Mouse (Mus musculus): ENCODE measurements at regions not wholly inside any gene's neighbourhood (a gene's known extent, or its start where the extent isn't known, plus 50 kb on each side); places are given as distances from the start of the nearest gene placed in this dataset.
"Not testable (repeated sequence)": the region's sequence is repeated elsewhere in the genome, so short reads cannot be mapped to it uniquely, and the experiment has no call there.

DNA sequence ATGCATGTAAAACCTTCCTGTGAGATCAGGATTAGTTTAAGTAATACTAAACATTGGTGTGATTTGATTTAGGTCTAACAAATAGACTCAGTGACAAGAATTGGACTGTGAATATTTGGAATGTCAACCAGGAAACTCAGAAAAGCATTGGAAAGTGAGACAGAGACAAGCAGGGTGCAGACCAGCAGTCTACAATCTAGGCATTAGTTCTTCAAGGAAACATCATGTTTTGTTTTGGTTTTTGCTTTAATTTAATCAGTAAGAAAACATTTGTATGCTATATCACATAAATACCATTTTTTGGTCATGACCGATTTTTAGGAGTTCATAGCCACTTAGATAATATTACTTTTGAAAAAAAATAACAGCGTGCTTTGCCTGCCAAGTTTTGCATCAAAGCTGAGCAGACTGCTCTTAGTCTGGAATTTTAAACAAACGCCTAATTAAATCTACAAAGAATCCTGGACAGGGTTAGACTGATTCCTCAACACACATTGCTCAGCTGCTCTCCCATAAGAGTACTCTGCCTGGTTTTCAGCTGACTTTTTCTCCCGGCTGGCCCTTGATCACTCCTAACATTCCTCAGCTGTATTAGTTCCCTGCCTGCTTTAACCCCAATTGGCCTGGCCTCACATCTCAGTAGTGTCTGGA, 396.5 kb upstream of the Kcnh7 start:
- Histone ChIP-seq H3K27ac (no peak overlapping the region), H3K9me3 (no peaks in the 10 kb centered on the region), H3K36me3 (no peaks in the 10 kb centered on the region), H3K4me1 (no peaks in the 10 kb centered on the region), H3K27me3 (ENCODE audit: insufficient read depth, poor library complexity, severe bottlenecking) (no peaks in the 10 kb centered on the region), H3K4me3 (no peak overlapping the region)
- no peak for DNase-seq (ENCODE audit: low spot score)
- WGBS, result 65% methylated on average over 4 of the region's 4 CpGs

DNA sequence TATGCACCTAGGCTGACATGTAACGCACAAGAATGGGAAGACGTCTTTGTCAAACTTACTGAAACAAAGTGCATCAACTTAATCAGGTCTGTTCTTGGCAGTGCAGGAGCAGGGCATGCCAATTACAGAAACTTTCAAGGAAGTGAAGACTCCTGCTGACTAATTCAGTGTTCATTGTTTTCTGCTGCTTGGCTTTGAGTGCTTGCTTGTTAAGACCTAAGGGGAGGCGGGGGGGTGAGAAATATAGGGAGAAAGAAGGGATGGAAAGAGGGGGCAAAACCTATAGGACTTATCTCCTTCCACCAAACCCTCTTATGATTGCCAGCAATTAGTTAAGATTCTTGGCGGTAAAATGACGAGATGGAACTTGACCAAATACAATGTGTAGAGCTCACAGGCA, 391.1 kb upstream of the Kcnh7 start:
- H3K4me3 ChIP-seq, result no peak overlapping the region
- H3K4me1 ChIP-seq, result peaks cover 4% of the 10 kb centered on the region; the same call in 1 of the 2 replicates
- no peaks in the 10 kb centered on the region for H3K36me3 ChIP-seq
- DNase-seq (ENCODE audit: low spot score), result no peak
- H3K9me3 ChIP-seq, result no peaks in the 10 kb centered on the region
- no peak overlapping the region for H3K27ac ChIP-seq
- 73% methylated on average over 5 of the region's 5 CpGs for WGBS
- H3K27me3 ChIP-seq (ENCODE audit: insufficient read depth, poor library complexity, severe bottlenecking), result no peaks in the 10 kb centered on the region

DNA sequence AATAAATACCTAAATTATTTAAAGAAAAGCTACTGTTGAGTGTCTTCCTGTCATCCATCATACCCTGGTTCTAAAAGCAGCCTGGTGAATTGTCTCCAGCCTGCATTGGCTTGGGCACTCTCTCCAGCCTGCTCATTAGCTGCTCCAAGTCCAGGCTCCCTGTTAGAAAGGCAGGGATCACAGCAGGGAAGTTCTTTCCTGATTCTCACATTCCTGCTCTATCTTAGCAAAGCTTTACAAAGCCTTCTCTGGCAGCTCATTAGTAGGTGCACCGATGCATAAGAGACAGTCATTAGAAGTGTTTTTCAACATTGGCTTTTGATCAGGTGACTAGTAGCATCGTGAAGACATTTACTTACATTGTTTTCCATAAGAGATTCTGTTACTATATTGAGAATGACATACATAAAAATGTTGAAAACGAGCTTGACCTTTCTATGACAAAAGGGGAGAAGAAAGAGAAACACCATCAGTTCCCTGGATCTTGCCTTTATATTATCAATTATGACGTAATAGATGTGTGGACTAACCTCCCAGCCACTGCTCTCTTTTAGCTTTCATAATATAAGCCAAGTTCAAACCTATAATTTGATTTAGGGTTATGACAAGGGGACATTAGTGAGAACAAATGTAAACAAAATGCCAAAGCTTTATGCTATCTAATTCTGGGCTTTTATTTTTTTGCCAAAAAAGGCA, 390.1 kb upstream of the Kcnh7 start:
- WGBS, result 21% methylated on average over 4 of the region's 4 CpGs
- DNase-seq (ENCODE audit: low spot score), result no peak
- H3K36me3 ChIP-seq, result no peaks in the 10 kb centered on the region

DNA sequence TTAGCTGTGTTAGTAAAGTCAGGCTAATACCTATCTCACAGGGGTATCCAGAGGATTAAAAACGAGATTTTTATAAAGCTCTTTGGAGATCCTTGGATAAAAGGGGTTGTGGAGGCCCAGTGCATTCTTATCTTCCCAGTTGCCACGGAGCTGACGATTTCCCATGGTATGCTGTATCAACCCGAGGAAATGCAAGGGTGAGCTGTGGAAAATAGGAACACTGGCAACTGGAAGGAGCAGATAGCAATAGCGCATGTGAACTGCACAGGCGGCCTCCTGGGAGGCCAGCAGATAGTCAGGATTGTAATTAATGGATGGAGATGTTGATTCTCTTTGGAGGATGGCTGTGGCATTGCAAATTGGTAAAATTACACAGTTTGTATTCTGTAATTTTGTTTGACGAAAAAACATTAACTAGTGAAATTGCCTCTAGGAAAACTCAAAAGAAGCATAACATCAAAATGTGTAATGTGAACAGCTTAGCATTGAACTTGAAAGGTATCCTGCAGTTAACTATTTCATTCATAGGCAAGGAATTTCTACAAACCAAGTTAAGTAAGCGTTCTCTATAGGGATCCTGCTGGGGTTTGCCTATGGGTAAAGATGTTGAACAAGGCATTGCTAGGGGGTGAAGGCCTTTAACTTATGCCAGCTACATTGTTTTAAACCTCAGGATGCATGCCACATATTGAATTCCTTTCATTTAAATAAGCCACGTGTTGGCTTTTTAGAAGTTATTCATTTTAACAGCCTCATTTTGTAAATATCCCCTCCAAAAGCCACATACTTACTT, 389.1 kb upstream of the Kcnh7 start:
- H3K4me3 ChIP-seq, result no peak overlapping the region
- H3K27me3 ChIP-seq (ENCODE audit: insufficient read depth, poor library complexity, severe bottlenecking), result no peaks in the 10 kb centered on the region
- no peaks in the 10 kb centered on the region for H3K36me3 ChIP-seq
- no peak for DNase-seq (ENCODE audit: low spot score)
- 28% methylated on average over 9 of the region's 9 CpGs for WGBS
- no peaks in the 10 kb centered on the region for H3K9me3 ChIP-seq
- H3K4me1 ChIP-seq, result peaks cover 4% of the 10 kb centered on the region; the same call in 1 of the 2 replicates
- no peak overlapping the region for H3K27ac ChIP-seq

More for the DNA sequence above, 390.1 kb upstream of the Kcnh7 start:
- Histone ChIP-seq H3K4me3 (no peak overlapping the region), H3K9me3 (no peaks in the 10 kb centered on the region), H3K27ac (no peak overlapping the region), H3K27me3 (ENCODE audit: insufficient read depth, poor library complexity, severe bottlenecking) (no peaks in the 10 kb centered on the region), H3K4me1 (peaks cover 4% of the 10 kb centered on the region; the same call in 1 of the 2 replicates)

DNA sequence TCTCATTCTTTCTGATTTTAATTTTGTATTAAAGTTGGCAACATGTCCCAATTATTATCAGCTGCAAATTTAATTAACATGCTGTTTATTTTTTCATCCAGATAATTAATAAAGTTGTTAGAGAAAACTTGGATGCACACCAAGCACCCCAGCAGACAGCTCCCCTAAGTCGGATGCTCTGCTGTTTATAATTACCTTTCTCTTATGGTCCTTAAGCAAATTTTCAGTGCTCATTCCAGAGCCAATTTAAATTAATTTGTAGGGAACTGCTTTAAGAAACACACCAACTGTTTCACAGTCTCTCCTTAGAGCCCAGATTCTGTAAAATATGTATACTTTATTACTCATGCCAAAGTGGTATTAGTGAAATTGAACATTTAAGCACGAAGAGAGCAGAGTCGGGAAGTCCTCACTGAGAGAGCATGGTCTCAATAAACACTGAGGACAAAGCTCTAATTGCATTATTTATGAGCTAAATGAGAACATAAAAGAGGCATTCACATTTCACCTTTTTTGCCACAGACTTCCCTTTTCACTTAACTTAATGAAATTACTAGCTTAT, 372.9 kb upstream of the Kcnh7 start:
- no peak for DNase-seq (ENCODE audit: low spot score)
- no peaks in the 10 kb centered on the region for H3K4me1 ChIP-seq
- no peaks in the 10 kb centered on the region for H3K36me3 ChIP-seq
- WGBS, result 86% methylated on average over 3 of the region's 3 CpGs
- H3K9me3 ChIP-seq, result no peaks in the 10 kb centered on the region
- H3K4me3 ChIP-seq, result no peak overlapping the region
- no peak overlapping the region for H3K27ac ChIP-seq
- no peaks in the 10 kb centered on the region for H3K27me3 ChIP-seq (ENCODE audit: insufficient read depth, poor library complexity, severe bottlenecking)

DNA sequence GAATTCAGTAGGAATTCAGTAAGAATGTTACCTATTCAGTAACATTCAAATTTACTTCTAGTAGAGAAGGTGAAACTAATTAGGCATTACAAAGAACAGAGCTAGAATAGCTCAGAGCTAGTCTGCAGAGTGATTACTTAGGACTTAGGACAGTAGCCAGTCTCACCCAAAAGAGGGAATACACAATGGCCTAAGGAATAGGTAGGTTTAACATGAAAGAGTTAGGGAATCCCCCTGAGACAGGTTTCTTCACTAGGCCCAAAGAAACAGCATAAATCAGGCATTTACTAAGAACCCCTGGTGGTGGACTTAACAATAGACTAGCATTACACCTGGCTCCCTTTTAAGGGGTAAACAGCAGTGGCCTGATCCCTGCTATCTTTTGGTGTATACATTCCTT, 357.7 kb upstream of the Kcnh7 start:
- H3K4me3 ChIP-seq; H3K27ac ChIP-seq; H3K4me1 ChIP-seq; H3K27me3 ChIP-seq (ENCODE audit: insufficient read depth, poor library complexity, severe bottlenecking); DNase-seq (ENCODE audit: low spot score); H3K9me3 ChIP-seq; H3K36me3 ChIP-seq: not testable (repeated sequence)

DNA sequence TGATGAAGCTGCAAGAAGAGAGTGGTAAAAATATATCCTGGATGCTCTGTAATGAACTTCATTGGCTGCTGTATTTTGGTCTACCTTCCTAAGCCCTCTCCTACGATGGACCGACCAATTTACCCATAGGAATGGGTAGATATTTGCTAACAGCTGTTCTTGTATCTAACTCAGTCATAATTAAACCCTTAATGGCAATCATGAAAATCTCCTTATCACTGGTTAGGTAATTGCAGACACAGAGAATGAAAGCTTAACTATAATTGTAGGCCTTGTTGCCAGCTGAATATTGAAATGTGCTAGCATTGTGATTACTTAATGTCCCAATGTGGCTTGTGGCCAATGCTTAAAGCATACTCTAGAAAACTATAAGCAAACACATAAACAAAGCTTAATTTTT, 334.4 kb upstream of the Kcnh7 start:
- Histone ChIP-seq H3K36me3 (no peaks in the 10 kb centered on the region), H3K4me1 (no peaks in the 10 kb centered on the region), H3K9me3 (no peaks in the 10 kb centered on the region), H3K4me3 (no peak overlapping the region), H3K27ac (no peak overlapping the region), H3K27me3 (ENCODE audit: insufficient read depth, poor library complexity, severe bottlenecking) (no peaks in the 10 kb centered on the region)
- DNase-seq (ENCODE audit: low spot score), result no peak
- 92% methylated on average over 2 of the region's 2 CpGs for WGBS

DNA sequence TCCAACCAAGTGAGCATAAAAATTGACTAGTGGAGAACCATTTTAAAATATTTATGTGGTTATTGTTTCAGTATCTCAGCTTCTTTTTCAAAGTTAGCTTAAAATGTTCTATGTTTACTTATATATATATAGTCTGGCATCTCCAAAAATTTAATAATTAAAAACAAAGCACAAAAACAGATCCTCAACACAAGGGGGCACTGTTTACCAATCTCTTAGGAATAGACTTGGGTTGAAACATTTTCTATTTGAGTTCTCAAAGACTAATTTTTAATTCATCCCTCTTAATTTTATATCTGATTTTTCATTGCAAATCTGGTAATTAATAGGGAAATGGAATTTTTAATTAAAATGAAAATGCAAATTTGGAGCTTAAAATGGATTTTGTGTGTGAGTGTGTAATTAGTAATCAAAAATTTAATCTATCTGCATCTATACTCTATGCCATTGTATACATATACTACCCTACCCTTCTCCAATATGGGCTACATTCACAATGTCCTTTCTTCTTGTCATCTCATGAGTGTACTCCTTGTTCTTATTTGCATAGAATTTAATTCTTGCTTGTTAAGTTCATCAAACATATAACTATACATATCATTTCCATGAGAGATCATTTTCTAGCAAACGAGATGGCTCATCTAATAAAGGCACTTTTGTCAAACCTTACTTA, 329.6 kb upstream of the Kcnh7 start:
- no peak for DNase-seq (ENCODE audit: low spot score)
- Histone ChIP-seq H3K27ac (no peak overlapping the region), H3K27me3 (ENCODE audit: insufficient read depth, poor library complexity, severe bottlenecking) (no peaks in the 10 kb centered on the region), H3K9me3 (no peaks in the 10 kb centered on the region), H3K4me3 (no peak overlapping the region), H3K4me1 (no peaks in the 10 kb centered on the region), H3K36me3 (no peaks in the 10 kb centered on the region)
- WGBS, result 45% methylated on average over 1 of the region's 1 CpGs

DNA sequence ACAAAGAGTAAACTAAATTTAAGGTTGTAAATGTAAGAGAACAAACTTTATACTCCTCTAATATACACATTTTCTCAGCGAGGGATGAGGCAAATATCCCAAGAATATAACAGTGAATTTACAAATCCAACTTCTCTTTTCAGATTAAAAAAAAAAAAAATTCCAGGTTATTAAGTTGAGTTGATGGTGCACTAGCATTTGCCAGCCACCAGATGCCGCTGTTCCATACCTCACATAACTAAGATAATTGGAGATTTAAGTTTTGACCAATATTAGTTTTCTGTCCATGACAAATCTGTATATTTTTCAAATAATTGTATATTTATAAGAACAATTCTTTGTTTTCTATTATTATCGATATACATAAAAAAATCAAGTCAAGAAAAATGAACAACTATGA, 319.9 kb upstream of the Kcnh7 start:
- no peak overlapping the region for H3K4me3 ChIP-seq
- no peak overlapping the region for H3K27ac ChIP-seq
- H3K4me1 ChIP-seq, result no peaks in the 10 kb centered on the region
- no peak for DNase-seq (ENCODE audit: low spot score)
- no peaks in the 10 kb centered on the region for H3K27me3 ChIP-seq (ENCODE audit: insufficient read depth, poor library complexity, severe bottlenecking)
- no peaks in the 10 kb centered on the region for H3K36me3 ChIP-seq
- WGBS, result 8% methylated on average over 3 of the region's 3 CpGs
- H3K9me3 ChIP-seq, result no peaks in the 10 kb centered on the region

DNA sequence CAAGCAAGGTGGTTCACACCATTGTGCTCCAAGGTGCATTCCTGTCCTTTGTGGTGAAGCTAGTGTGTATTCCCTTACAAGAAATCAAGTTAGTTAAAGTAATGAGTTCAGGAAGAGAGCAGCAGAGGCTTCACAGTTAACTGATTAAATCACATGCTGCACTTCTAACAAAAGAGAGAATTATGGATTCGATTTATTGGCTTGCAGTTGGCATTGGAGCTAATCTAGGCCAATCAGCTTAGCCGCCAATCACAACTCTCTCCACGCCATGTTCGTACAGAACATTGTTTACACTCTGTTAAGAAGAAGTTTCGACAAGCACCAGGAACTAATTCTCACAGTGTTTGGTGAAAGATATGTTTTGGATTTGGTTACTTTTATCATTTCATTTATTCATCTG, 292.3 kb upstream of the Kcnh7 start:
- no peaks in the 10 kb centered on the region for H3K36me3 ChIP-seq
- no peak overlapping the region for H3K4me3 ChIP-seq
- H3K4me1 ChIP-seq, result no peaks in the 10 kb centered on the region
- H3K27ac ChIP-seq, result no peak overlapping the region
- no peaks in the 10 kb centered on the region for H3K27me3 ChIP-seq (ENCODE audit: insufficient read depth, poor library complexity, severe bottlenecking)
- 66% methylated on average over 5 of the region's 5 CpGs for WGBS
- no peak for DNase-seq (ENCODE audit: low spot score)
- no peaks in the 10 kb centered on the region for H3K9me3 ChIP-seq

DNA sequence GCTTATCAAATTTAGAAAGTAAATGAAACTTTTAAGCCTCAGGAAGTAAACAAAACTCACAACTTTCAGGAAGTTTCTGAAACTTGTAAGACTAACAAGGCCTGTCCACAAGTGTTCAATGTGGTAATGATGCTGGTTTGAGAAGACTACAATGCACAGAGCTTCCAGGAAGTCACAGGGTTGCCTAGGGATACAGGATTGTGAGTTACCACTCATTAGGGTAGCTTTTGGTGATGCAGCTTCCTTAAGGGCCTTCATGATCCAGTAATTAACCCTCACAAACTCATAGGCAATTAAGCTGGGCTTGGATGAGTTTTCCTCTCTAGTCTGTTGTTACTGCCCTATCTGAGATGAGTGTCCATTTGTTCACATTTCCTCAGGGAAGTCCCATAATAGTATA, 291.2 kb upstream of the Kcnh7 start:
- Histone ChIP-seq H3K9me3 (no peaks in the 10 kb centered on the region), H3K4me3 (no peak overlapping the region), H3K27ac (no peak overlapping the region), H3K27me3 (ENCODE audit: insufficient read depth, poor library complexity, severe bottlenecking) (no peaks in the 10 kb centered on the region), H3K36me3 (no peaks in the 10 kb centered on the region), H3K4me1 (no peaks in the 10 kb centered on the region)
- no peak for DNase-seq (ENCODE audit: low spot score)

DNA sequence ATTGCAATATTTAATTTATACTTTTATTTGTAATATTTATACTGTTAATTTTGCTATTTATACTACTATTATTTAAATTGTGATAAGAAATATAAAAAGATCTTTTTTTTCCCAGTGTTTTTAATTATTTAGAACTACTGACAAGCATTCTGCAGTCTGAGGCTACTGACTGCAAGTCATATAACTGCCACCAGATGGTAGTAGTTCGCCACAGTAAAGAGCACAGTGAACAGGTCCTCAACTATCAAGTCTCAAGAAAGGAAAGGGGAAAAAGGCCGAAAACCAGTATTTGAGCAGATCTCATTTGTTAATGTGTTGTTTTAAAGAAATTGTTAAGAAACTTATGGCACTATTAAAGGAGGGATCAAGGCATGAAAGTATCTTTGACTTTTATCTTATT, 289.6 kb upstream of the Kcnh7 start:
- Histone ChIP-seq H3K36me3 (no peaks in the 10 kb centered on the region), H3K4me1 (no peaks in the 10 kb centered on the region), H3K27ac (no peak overlapping the region), H3K27me3 (ENCODE audit: insufficient read depth, poor library complexity, severe bottlenecking) (no peaks in the 10 kb centered on the region), H3K9me3 (no peaks in the 10 kb centered on the region), H3K4me3 (no peak overlapping the region)
- WGBS, result 33% methylated on average over 2 of the region's 2 CpGs
- no peak for DNase-seq (ENCODE audit: low spot score)

DNA sequence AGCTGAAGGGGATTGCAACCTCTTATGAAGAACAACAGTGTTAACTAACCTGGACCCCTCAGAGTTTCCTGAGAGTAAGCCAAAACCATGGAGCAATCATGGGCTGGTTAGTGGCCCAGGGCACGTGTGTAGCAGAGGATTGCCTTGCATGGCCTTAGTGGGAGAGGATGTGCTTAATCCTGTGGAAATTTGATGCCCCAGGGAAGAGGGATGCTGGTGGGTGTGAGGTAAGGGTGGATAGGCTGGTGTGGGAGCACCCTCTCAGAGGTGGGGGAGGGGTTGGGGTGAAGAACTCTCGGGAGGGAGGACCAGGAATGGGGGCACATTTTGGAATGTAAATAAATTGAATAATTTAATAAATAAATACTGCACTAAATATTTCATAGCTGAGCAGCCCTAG, 288.2 kb upstream of the Kcnh7 start:
- DNase-seq (ENCODE audit: low spot score), result no peak
- WGBS, result 70% methylated on average over 2 of the region's 2 CpGs

More for the DNA sequence above, 288.2 kb upstream of the Kcnh7 start:
- Histone ChIP-seq H3K27me3 (ENCODE audit: insufficient read depth, poor library complexity, severe bottlenecking) (no peaks in the 10 kb centered on the region), H3K9me3 (no peaks in the 10 kb centered on the region), H3K4me1 (no peaks in the 10 kb centered on the region), H3K36me3 (no peaks in the 10 kb centered on the region), H3K4me3 (no peak overlapping the region), H3K27ac (no peak overlapping the region)

All from heart, embryonic 10.5 days (tissue).